28 mouse cellular contexts compared by ENCODE assay signal in genomic region chr13:94231871-94232270, GRCm38 (mm10).
"Had no signal": no experiment of that assay in that cellular context is flagged by ENCODE, and none has a peak within 500 bp of the region (broad histone marks: within the 10 kb centered on the region; RNA-seq: fewer than 3 reads in every experiment).

No protein-coding gene starts in this region.

- H3K4me3 ChIP-seq: gastrocnemius, adult 2 months; heart, adult 2 months; hindbrain, embryonic 10.5 days; hindbrain, embryonic 12.5 days; intestine, embryonic 15.5 days; layer of hippocampus, adult 2 months; left cerebral cortex, adult 2 months; limb, embryonic 10.5 days; limb, embryonic 12.5 days; liver, embryonic 13.5 days; liver, embryonic 15.5 days had no signal

- H3K36me3 ChIP-seq: intestine, embryonic 15.5 days; liver, embryonic 13.5 days; liver, embryonic 15.5 days had no signal

- H3K4me1 ChIP-seq: hindbrain, embryonic 12.5 days; intestine, embryonic 15.5 days; limb, embryonic 10.5 days; limb, embryonic 12.5 days; liver, embryonic 13.5 days; liver, embryonic 15.5 days had no signal

- H3K9ac ChIP-seq: hindbrain, embryonic 12.5 days; hindbrain, embryonic 14.5 days; intestine, embryonic 15.5 days; limb, embryonic 12.5 days; liver, embryonic 13.5 days; liver, embryonic 15.5 days; liver, postnatal 0 days had no signal

- H3K4me2 ChIP-seq: heart, embryonic 11.5 days; hindbrain, embryonic 12.5 days; hindbrain, embryonic 14.5 days; intestine, embryonic 15.5 days; limb, embryonic 12.5 days; liver, embryonic 11.5 days; liver, embryonic 13.5 days; liver, embryonic 15.5 days had no signal

- ATAC-seq: hindbrain, embryonic 16.5 days; inflammation-experienced regulatory T-cells, adult 6 months; intestine, embryonic 15.5 days; intestine, postnatal 0 days; liver, postnatal 0 days had no signal

- H3K9me3 ChIP-seq: hindbrain, embryonic 10.5 days; hindbrain, embryonic 12.5 days; intestine, embryonic 15.5 days; limb, embryonic 10.5 days; limb, embryonic 12.5 days; liver, embryonic 13.5 days; liver, embryonic 15.5 days had no signal

- H3K27me3 ChIP-seq: hindbrain, embryonic 12.5 days; intestine, embryonic 15.5 days; limb, embryonic 12.5 days; liver, embryonic 13.5 days; liver, embryonic 15.5 days had no signal

- DNase-seq: gastrocnemius, adult 2 months; gastrocnemius, postnatal 10 days; gastrocnemius, postnatal 25 days; heart, adult 2 months; heart, postnatal 10 days; heart, postnatal 4 days; kidney, adult 18-20 months; kidney, adult 8-10 months; kidney, postnatal 10 days; kidney, postnatal 25 days; kidney, postnatal 4 days; liver; liver, embryonic 13.5 days; liver, postnatal 0 days had no signal

- H3K27ac ChIP-seq: gastrocnemius, adult 2 months; heart, adult 2 months; hindbrain, embryonic 10.5 days; hindbrain, embryonic 12.5 days; hindbrain, embryonic 14.5 days; intestine, embryonic 15.5 days; layer of hippocampus, adult 2 months; left cerebral cortex, adult 2 months; limb, embryonic 10.5 days; limb, embryonic 12.5 days; liver, embryonic 13.5 days; liver, embryonic 15.5 days had no signal
